Mouse (Mus musculus) mammary gland, adult 2 months (tissue): ENCODE data around the gene Anapc4. TPM values are rescaled to one million over a fixed set of nuclear protein-coding genes. Genes with fewer than 3 reads are reported as not detected.

Experiments used
- polyA plus RNA-seq: library from polyadenylated mRNA; depleted of rRNA; stranded (reverse); fragments of >200 nt; gene quantifications from 2 replicates; pipeline ENCODE4 v1.2.3, GENCODE M21; 2012; ENCODE audit warnings: low replicate concordance; rRNA removed

Gene Anapc4
- 9.5 and 29.5 TPM in 2 replicates for polyA plus RNA-seq

DNA sequence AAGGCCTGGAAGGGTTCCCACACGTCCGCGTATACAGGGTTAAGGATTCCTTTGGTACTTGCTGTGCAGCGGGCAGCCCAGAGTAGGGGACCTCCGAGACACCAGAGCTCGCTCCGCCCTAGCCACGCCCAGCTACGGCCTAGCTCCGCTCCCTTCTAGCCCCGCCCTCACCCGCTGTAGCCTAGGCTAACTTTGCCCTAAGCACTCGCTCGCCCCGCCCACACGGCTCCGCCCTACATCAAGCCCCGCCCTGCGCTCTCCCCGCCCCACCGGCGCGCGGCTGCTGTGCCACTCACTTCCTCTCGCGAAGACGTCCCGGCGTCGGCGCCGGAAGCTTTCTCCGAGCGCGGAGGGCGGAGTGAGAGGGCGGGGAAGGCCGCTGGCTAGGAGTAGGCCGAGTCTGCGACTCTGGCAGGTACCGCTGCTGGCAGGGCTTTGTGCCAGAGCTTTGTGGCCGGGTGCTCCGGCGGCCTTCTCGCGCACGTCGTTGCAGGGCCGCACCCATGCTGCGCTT is at the start of gene Anapc4:
Gene Anapc4 (plus strand): TSS at position 252 of the 514 bp plus-strand sequence.

Other genes starting within 250 kb of the Anapc4 start
- gene Sepsecs, start 164.3 kb upstream of the Anapc4 start, polyA plus RNA-seq, result 2.7 and 8.1 TPM in 2 replicates
- gene Pi4k2b, start 92.4 kb upstream of the Anapc4 start, polyA plus RNA-seq, result 7.2 and 15.9 TPM in 2 replicates
- gene Zcchc4, start 58.6 kb upstream of the Anapc4 start, polyA plus RNA-seq, result 4.7 and 7.2 TPM in 2 replicates
- 0.23 and 0.62 TPM in 2 replicates for gene Slc34a2, start 204.1 kb downstream of the Anapc4 start, polyA plus RNA-seq